Comparison of ENCODE assay signal across 28 mouse cellular contexts in genomic region chr13:29752061-29752460, GRCm38 (mm10).
"Had no signal": no experiment of that assay in that cellular context is flagged by ENCODE, and none has a peak within 500 bp of the region (broad histone marks: within the 10 kb centered on the region; RNA-seq: fewer than 3 reads in every experiment).

No protein-coding gene starts in this region.

- DNase-seq: cerebellum, adult 18-20 months; cerebellum, adult 2 months; cerebellum, adult 8-10 months; cerebellum, adult 9-10 months; cerebellum, adult 9-11 months; cerebellum, postnatal 10 days; cerebellum, postnatal 14 days; cerebellum, postnatal 25 days; cerebellum, postnatal 36 days; embryo, embryonic 11 days; forebrain, postnatal 0 days; gastrocnemius, adult 2 months; gastrocnemius, postnatal 10 days; gastrocnemius, postnatal 14 days; gastrocnemius, postnatal 25 days; gastrocnemius, postnatal 36 days; heart, adult 18-20 months had no signal

- H3K9ac ChIP-seq: embryonic facial prominence, embryonic 12.5 days; embryonic facial prominence, embryonic 13.5 days; embryonic facial prominence, embryonic 15.5 days; forebrain, embryonic 12.5 days; forebrain, embryonic 13.5 days; forebrain, embryonic 15.5 days; forebrain, postnatal 0 days had no signal

- H3K9me3 ChIP-seq: embryonic facial prominence, embryonic 10.5 days; embryonic facial prominence, embryonic 12.5 days; embryonic facial prominence, embryonic 13.5 days; embryonic facial prominence, embryonic 15.5 days; forebrain, embryonic 10.5 days; forebrain, embryonic 12.5 days; forebrain, embryonic 13.5 days; forebrain, embryonic 15.5 days had no signal

- ATAC-seq: forebrain, embryonic 13.5 days; forebrain, embryonic 14.5 days; forebrain, embryonic 15.5 days; forebrain, embryonic 16.5 days; forebrain, postnatal 0 days had no signal

- H3K27me3 ChIP-seq: embryonic facial prominence, embryonic 12.5 days; embryonic facial prominence, embryonic 13.5 days; embryonic facial prominence, embryonic 15.5 days; forebrain, embryonic 12.5 days; forebrain, embryonic 13.5 days; forebrain, embryonic 15.5 days had no signal

- H3K36me3 ChIP-seq: embryonic facial prominence, embryonic 10.5 days; embryonic facial prominence, embryonic 12.5 days; embryonic facial prominence, embryonic 13.5 days; embryonic facial prominence, embryonic 15.5 days; forebrain, embryonic 10.5 days; forebrain, embryonic 12.5 days; forebrain, embryonic 15.5 days had no signal

- H3K4me2 ChIP-seq: embryonic facial prominence, embryonic 12.5 days; embryonic facial prominence, embryonic 13.5 days; embryonic facial prominence, embryonic 15.5 days; forebrain, embryonic 12.5 days; forebrain, embryonic 13.5 days; forebrain, embryonic 15.5 days had no signal

- H3K27ac ChIP-seq: embryonic facial prominence, embryonic 10.5 days; embryonic facial prominence, embryonic 12.5 days; embryonic facial prominence, embryonic 13.5 days; embryonic facial prominence, embryonic 15.5 days; forebrain, embryonic 10.5 days; forebrain, embryonic 12.5 days; forebrain, embryonic 13.5 days; forebrain, embryonic 15.5 days; gastrocnemius, adult 2 months had no signal

- H3K4me3 ChIP-seq: embryonic facial prominence, embryonic 10.5 days; embryonic facial prominence, embryonic 12.5 days; embryonic facial prominence, embryonic 13.5 days; embryonic facial prominence, embryonic 15.5 days; erythroblast, embryonic 14.5 days; forebrain, embryonic 10.5 days; forebrain, embryonic 12.5 days; forebrain, embryonic 13.5 days; forebrain, embryonic 15.5 days; gastrocnemius, adult 2 months had no signal
